Mouse (Mus musculus) G1E (cell line): ENCODE results near the gene Psmc3ip. TPM values are rescaled to one million over a fixed set of nuclear protein-coding genes. Genes with fewer than 3 reads are reported as not detected.

Experiments
- ATAC-seq: 2 replicates; pipeline ENCODE4 v1.8.0; 2016; ENCODE audit warnings: mild to moderate bottlenecking; ENCODE audit not compliant: insufficient number of reproducible peaks, poor library complexity, low FRiP score, severe bottlenecking; ENCODE audit errors: extremely low read depth
- DNase-seq: peaks from one replicate; pipeline ENCODE4 v3.0.0; 2012; ENCODE audit warnings: low spot score
- H3K27me3 ChIP-seq: 2 replicates; pipeline ENCODE4 v1.6.1; 2012; ENCODE audit warnings: mild to moderate bottlenecking, low read length, inconsistent platforms; ENCODE audit not compliant: insufficient read depth
- H3K36me3 ChIP-seq: replicated peaks from 2 replicates; pipeline ENCODE3; 2012; ENCODE audit warnings: mild to moderate bottlenecking, inconsistent platforms
- H3K4me1 ChIP-seq: 2 replicates; pipeline ENCODE4 v1.6.1; 2012; ENCODE audit warnings: low read depth, low read length, inconsistent platforms, mixed read lengths; ENCODE audit not compliant: insufficient read depth
- H3K4me3 ChIP-seq: 2 replicates; pipeline ENCODE4 v1.5.1; 2012; ENCODE audit warnings: low read depth, mild to moderate bottlenecking, inconsistent platforms, low read length, moderate library complexity, mixed read lengths
- H3K9me3 ChIP-seq: replicated peaks from 2 replicates; pipeline ENCODE4 v1.6.1; 2012; ENCODE audit warnings: inconsistent platforms
- CTCF ChIP-seq: IDR thresholded peaks from 2 replicates; pipeline ENCODE4 v1.5.1; 2012; ENCODE audit warnings: low read depth, low read length, inconsistent platforms, mixed read lengths
- GATA1 ChIP-seq: IDR thresholded peaks from 2 replicates; pipeline ENCODE4 v1.6.1; 2012; ENCODE audit warnings: borderline replicate concordance, low read length, inconsistent platforms, mixed read lengths
- GATA2 ChIP-seq: IDR thresholded peaks from 2 replicates; pipeline ENCODE4 v1.6.1; 2012; ENCODE audit warnings: low read depth, low read length, inconsistent platforms, borderline replicate concordance
- POLR2AphosphoS5 ChIP-seq: IDR thresholded peaks from 2 replicates; pipeline ENCODE4 v1.6.1; 2012; ENCODE audit warnings: low read depth, low read length, inconsistent platforms; ENCODE audit not compliant: insufficient replicate concordance
- TAL1 ChIP-seq: conservative IDR thresholded peaks from 2 replicates; pipeline ENCODE4 v1.6.1; 2012; ENCODE audit warnings: low read depth, low read length, inconsistent platforms, mixed read lengths
- polyA plus RNA-seq: library from polyadenylated mRNA; stranded (reverse); fragments of >175 nt; gene quantifications from 2 replicates; pipeline ENCODE4 v1.2.3, GENCODE M21; 2012
- total RNA-seq, 2 experiments: library from RNA; stranded (forward) in 1 of 2; stranded (reverse) in 1 of 2; fragments of 200-1000 nt in 1 of 2; fragments of >200 nt in 1 of 2; fragmentation: Nextera tagmentation in 1 of 2; gene quantifications; 2 replicates each; pipeline ENCODE4 v1.2.3; 2014 to 2017

Gene Psmc3ip
- total and polyA plus RNA-seq, 3 experiments, result 11.1 to 29.8 (median 20.6) TPM

DNA sequence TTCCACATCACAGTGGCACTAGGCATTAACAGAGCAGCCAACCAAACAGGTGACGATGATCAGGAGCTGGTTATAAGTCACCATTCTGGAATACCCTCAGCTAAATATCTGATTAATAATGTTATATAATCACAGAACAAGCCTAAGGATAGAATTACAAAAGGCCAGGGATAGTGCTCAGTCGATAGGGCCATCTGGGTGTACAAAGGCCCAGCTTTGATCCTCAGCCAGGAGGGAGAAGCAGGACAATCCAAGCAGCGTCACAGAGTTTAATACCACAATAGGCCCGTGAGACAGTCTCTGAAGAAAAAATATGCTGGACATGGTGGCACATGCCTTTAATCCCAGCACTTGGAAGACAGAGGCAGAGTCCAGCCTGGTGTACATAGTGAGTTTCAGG is 14.1 kb upstream of the Psmc3ip start:
- Histone ChIP-seq H3K4me3 (no peak overlapping the region), H3K27me3 (no peaks in the 10 kb centered on the region), H3K9me3 (peaks cover 3% of the 10 kb centered on the region; the same call in 1 of the 2 replicates), H3K36me3 (peaks cover 72% of the 10 kb centered on the region), H3K4me1 (peaks cover 8% of the 10 kb centered on the region)
- no peak for TF ChIP-seq GATA2
- no peak for TF ChIP-seq GATA1
- TF ChIP-seq TAL1, result no peak
- no peak for TF ChIP-seq POLR2AphosphoS5
- no peak for TF ChIP-seq CTCF
- DNase-seq, result no peak
- no peak for ATAC-seq

DNA sequence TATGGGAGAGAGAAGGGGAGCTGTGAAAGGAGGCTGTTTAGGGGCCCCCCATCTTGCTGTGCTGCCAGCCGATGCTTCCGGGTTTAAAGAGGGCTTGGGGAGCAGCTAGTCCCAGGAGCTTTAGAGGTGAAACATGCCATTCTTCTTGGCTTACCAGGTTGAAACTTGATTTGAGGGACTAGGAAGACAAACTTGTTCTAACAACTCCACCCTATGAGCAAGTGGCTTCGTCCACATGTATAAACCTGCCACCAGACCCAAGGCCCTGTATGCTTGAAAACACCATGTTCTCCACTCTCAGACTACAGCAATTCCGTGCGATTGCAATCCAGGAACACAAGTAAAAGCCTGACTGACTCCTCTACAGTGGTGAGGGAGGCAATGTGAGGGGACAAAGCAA is 7.8 kb upstream of the Psmc3ip start:
- Histone ChIP-seq H3K36me3 (peaks cover 91% of the 10 kb centered on the region), H3K4me3 (no peak overlapping the region), H3K9me3 (no peaks in the 10 kb centered on the region), H3K27me3 (no peaks in the 10 kb centered on the region), H3K4me1 (peaks cover under 1% of the 10 kb centered on the region; the same call in 1 of the 2 replicates)
- DNase-seq, result no peak
- TF ChIP-seq CTCF, result no peak
- no peak for ATAC-seq

DNA sequence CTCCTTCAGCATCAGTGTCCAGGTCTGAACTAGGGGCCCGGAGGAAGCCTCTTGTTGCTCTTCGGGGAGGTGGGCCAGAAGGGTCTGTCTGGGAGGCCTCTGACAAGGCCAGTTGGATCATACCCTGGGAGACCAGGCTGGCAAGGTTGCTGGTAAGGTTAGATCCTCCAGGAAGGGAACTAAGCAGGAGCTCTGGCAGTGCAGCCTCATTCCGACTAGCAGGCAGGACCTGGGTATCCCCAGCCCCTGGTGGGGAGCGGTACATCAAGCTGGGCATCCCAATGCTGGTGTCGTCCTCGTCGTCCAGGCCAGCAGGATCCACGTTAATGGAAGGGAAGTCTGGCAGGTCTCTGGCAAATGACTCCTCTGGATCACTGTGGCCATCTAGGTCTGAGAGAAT is 3.0 kb upstream of the Psmc3ip start:
- H3K4me3 ChIP-seq, result no peak overlapping the region

GRCm38 (mm10) chr11:101094930-101095313 is 314 bp downstream of the Psmc3ip start:
- Histone ChIP-seq H3K4me1 (peaks cover 41% of the 10 kb centered on the region), H3K27me3 (no peaks in the 10 kb centered on the region), H3K36me3 (peaks cover 78% of the 10 kb centered on the region), H3K4me3 (peak overlapping the region; percentile 79), H3K9me3 (no peaks in the 10 kb centered on the region)
- ATAC-seq (no peak), DNase-seq (no peak)
- TF ChIP-seq GATA1, result no peak
- TF ChIP-seq CTCF, result no peak
- no peak for TF ChIP-seq GATA2
- no peak for TF ChIP-seq TAL1
- no peak for TF ChIP-seq POLR2AphosphoS5

More for the DNA sequence above, 3.0 kb upstream of the Psmc3ip start:
- peaks cover 78% of the 10 kb centered on the region for H3K36me3 ChIP-seq
- no peaks in the 10 kb centered on the region for H3K27me3 ChIP-seq
- H3K4me1 ChIP-seq, result peaks cover 30% of the 10 kb centered on the region
- TF ChIP-seq TAL1 (no peak), POLR2AphosphoS5 (no peak), GATA2 (no peak), GATA1 (no peak), CTCF (no peak)
- H3K9me3 ChIP-seq, result no peaks in the 10 kb centered on the region
- no peak for ATAC-seq
- DNase-seq, result no peak

DNA sequence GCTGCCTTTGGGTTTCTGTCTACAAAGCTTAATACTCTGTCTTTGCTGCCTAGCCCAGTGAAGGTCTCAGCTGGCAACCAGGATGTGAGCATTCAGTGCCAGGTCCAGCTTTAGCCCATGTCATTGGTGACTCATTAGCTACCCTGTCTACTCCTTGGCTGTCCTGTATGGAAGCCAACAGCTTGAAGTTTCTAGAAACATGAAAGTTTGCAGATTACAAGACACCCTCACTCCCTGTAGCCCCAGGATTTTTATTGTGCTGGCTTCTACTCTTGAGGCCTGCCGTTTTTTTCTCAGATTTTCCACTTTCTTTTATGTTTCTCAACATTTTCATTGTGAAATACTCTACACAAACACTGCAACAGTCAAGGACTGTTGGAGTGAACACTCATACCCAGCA is 5.3 kb downstream of the Psmc3ip start:
- no peaks in the 10 kb centered on the region for H3K27me3 ChIP-seq
- no peaks in the 10 kb centered on the region for H3K9me3 ChIP-seq
- peaks cover 86% of the 10 kb centered on the region for H3K36me3 ChIP-seq
- peaks cover 75% of the 10 kb centered on the region for H3K4me1 ChIP-seq
- H3K4me3 ChIP-seq, result no peak overlapping the region
- no peak for DNase-seq
- ATAC-seq, result no peak
- TF ChIP-seq CTCF (no peak), GATA2 (no peak), POLR2AphosphoS5 (no peak)

DNA sequence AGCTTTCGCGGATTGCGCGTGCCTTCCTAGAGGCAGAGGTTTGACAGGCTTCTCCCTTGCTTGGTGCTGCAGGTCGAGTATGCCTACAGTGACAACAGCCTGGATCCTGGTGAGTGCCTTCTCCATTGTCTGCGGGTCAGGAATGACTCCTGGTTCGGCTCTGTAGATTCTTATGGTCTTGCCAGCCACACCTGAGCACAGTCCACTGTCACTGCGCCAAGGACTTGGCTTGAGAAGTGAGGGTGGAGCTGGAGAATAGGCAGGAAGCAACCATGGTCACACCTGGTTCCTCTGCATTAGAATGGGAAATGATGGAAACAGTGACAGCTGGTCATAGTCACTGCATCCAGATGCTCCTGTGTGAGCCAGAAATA is 7.6 kb downstream of the Psmc3ip start:
- H3K27me3 ChIP-seq, result no peaks in the 10 kb centered on the region
- H3K36me3 ChIP-seq, result peaks cover 87% of the 10 kb centered on the region
- TF ChIP-seq GATA2 (no peak), TAL1 (no peak), GATA1 (no peak), POLR2AphosphoS5 (no peak), CTCF (no peak)
- peak overlapping the region; percentile 80 for H3K4me3 ChIP-seq
- no peaks in the 10 kb centered on the region for H3K9me3 ChIP-seq
- DNase-seq (no peak), ATAC-seq (no peak)
- H3K4me1 ChIP-seq, result peaks cover 78% of the 10 kb centered on the region

DNA sequence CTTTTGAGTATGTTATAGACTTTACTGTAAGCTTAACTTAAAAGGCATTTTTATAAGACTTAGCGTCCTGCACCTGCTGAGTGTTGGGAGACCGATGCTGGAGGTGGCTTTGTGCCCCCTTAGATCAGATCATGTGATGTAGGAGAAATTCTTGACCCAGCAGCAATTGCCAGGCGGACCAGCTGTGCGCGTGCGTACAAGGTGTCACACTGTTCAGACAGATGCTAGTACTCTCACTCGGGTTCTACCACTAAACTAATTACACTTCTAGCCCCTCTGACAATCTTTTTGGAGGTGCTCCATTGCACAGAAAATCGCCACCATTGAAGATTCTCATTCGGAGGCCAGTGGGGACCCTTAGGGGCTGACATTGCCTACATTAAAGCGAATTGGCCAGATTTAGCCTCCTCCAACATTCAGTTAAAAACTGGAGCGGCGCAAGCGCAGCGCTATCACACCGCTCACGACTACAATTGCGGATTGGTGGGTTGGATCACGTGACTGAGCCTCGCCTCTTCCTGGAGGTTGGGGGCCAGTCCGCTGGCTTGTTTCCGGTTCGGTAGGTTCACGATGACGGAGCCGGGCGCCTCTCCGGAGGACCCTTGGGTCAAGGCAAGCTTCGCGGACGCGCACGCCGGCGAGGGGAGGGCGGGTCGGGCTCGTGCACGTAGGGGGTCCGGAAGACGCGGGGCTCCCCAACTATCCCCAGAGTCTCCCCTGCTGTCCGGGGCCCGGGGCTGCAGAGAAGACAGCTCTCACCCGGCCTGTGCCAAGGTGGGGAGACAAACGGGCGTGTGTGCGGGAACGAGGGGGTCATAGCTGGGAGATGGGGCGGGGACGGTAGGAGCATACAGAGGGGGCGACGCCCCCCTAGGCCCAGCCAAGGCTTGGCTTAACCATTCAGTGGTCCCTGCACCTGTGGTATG is 8.2 kb downstream of the Psmc3ip start, which contains the start of gene Mlx:
Mlx (plus strand) TSS at position 522 of the 926 bp plus-strand sequence.
- peaks cover 76% of the 10 kb centered on the region for H3K4me1 ChIP-seq
- peak; percentile 93 for DNase-seq
- peak; percentile 71 for ATAC-seq
- no peaks in the 10 kb centered on the region for H3K27me3 ChIP-seq
- H3K36me3 ChIP-seq, result peaks cover 80% of the 10 kb centered on the region
- TF ChIP-seq POLR2AphosphoS5 (no peak), CTCF (no peak), GATA2 (no peak), TAL1 (no peak), GATA1 (no peak)
- no peaks in the 10 kb centered on the region for H3K9me3 ChIP-seq
- peak within 1 kb of the TSS; percentile 80 for H3K4me3 ChIP-seq
